Mouse (Mus musculus): ENCODE measurements around the gene Rcan3. TPM values are rescaled to one million over a fixed set of nuclear protein-coding genes. Genes with fewer than 3 reads are reported as not detected.
A peak's percentile ranks its signal among the peaks of the same experiment; 100 is the strongest.

The Rcan3 gene
- total and polyA plus RNA-seq, 3 experiments: 7.8 to 7.9 TPM; not detected in 1

- Histone ChIP-seq H3K9me3 (replicated peaks; ENCODE audit: insufficient read depth, low read length) (no peaks in the 10 kb centered on the region), H3K27me3 (ENCODE audit: control insufficient read depth in 1 of 2, insufficient read depth in 2 of 2, low read length in 2 of 2) (no peaks in the 10 kb centered on the region), H3K4me3 (ENCODE audit: control insufficient read depth in 1 of 2, insufficient read depth in 1 of 2, low read depth in 2 of 2, low read length in 2 of 2) (no peak overlapping the region), H3K4me1 (ENCODE audit: control insufficient read depth in 1 of 2, insufficient read depth in 2 of 2, low read length in 2 of 2) (peaks cover 5 to 30% of the 10 kb centered on the region in 2 experiments; a peak in 3 of 4 replicates), H3K36me3 (ENCODE audit: control insufficient read depth in 1 of 2, insufficient read depth in 2 of 2, low read length in 2 of 2) (peaks cover 0 to 26% of the 10 kb centered on the region in 2 experiments; a peak in 2 of 4 replicates), H3K9ac (ENCODE audit: control insufficient read depth, low read depth, low read length, poor library complexity, severe bottlenecking) (no peak overlapping the region), H3K27ac (ENCODE audit: control insufficient read depth, low read depth, low read length) (peak overlapping the region; percentile 30; the same call in 1 of the 2 replicates), H3K79me2 (ENCODE audit: control insufficient read depth, insufficient read depth, low read length, poor library complexity) (no peaks in the 10 kb centered on the region)
- DNase-seq (ENCODE audit: low read depth, low spot score): peak; percentile 94
- no peak for TF ChIP-seq MAX (IDR thresholded peaks at IDR 0.05; ENCODE audit: low read length)
- TF ChIP-seq CTCF (IDR thresholded peaks at IDR 0.05 in 2 of 3, conservative IDR thresholded peaks at IDR 0.05 in 1 of 3; ENCODE audit: control insufficient read depth in 1 of 3, insufficient read depth in 1 of 3, low read depth in 2 of 3, low read length in 3 of 3, poor library complexity in 1 of 3, severe bottlenecking in 1 of 3): no peak
- no peak for TF ChIP-seq TAL1 (IDR thresholded peaks at IDR 0.05; ENCODE audit: low read length)
- peak; percentile 41; the same call in 1 of the 2 replicates for TF ChIP-seq RCOR1 (IDR thresholded peaks at IDR 0.05; ENCODE audit: low read depth, low read length)
- no peak for TF ChIP-seq GABPA (IDR thresholded peaks at IDR 0.05; ENCODE audit: low read depth, low read length)
- TF ChIP-seq MAZ (IDR thresholded peaks at IDR 0.05; ENCODE audit: low read depth, low read length): 0 out of 2 replicates have a peak, but pooled peaks have one; percentile 35
- no peak for TF ChIP-seq SIN3A (IDR thresholded peaks at IDR 0.05; ENCODE audit: low read length)
- TF ChIP-seq ETS1 (IDR thresholded peaks at IDR 0.05; ENCODE audit: low read depth, low read length): peak; percentile 93
- no peak for TF ChIP-seq CHD1 (IDR thresholded peaks at IDR 0.05; ENCODE audit: low read depth, low read length)
- no peak for TF ChIP-seq HCFC1 (IDR thresholded peaks at IDR 0.05; ENCODE audit: low read depth, low read length)
- no peak for TF ChIP-seq UBTF (IDR thresholded peaks at IDR 0.05; ENCODE audit: borderline replicate concordance, insufficient read depth, low read depth, low read length)
- TF ChIP-seq NELFE (IDR thresholded peaks at IDR 0.05; ENCODE audit: low read depth, low read length): no peak
- 0 out of 2 replicates have a peak, but pooled peaks have one; percentile 22 for TF ChIP-seq MAFK (IDR thresholded peaks at IDR 0.05; ENCODE audit: borderline replicate concordance, low read depth, low read length)
- TF ChIP-seq USF1 (IDR thresholded peaks at IDR 0.05; ENCODE audit: low read depth, low read length): peak; percentile 78
- TF ChIP-seq BHLHE40 (IDR thresholded peaks at IDR 0.05; ENCODE audit: borderline replicate concordance, low read depth, low read length): peak; percentile 61; the same call in 1 of the 2 replicates
- TF ChIP-seq JUND (IDR thresholded peaks at IDR 0.05; ENCODE audit: low read depth, low read length): peak; percentile 61; the same call in 1 of the 2 replicates
- peak; percentile 48 to 69 for TF ChIP-seq EP300 (IDR thresholded peaks at IDR 0.05; ENCODE audit: low read depth in 1 of 2, low read length in 2 of 2)
These were observed 27.5 kb downstream of the Rcan3 start for GRCm38 (mm10) chr4:135406180-135406579.

- H3K9ac ChIP-seq (ENCODE audit: control insufficient read depth, low read depth, low read length, poor library complexity, severe bottlenecking): no peak overlapping the region
- peak; percentile 57 for DNase-seq (ENCODE audit: low read depth, low spot score)
These were observed 28.7 kb downstream of the Rcan3 start for GRCm38 (mm10) chr4:135404916-135405315.

More at GRCm38 (mm10) chr4:135404916-135405315, 28.7 kb downstream of the Rcan3 start:
- Histone ChIP-seq H3K27ac (ENCODE audit: control insufficient read depth, low read depth, low read length) (peak overlapping the region; percentile 15; the same call in 1 of the 2 replicates), H3K79me2 (ENCODE audit: control insufficient read depth, insufficient read depth, low read length, poor library complexity) (no peaks in the 10 kb centered on the region), H3K9me3 (replicated peaks; ENCODE audit: insufficient read depth, low read length) (no peaks in the 10 kb centered on the region), H3K27me3 (ENCODE audit: control insufficient read depth in 1 of 2, insufficient read depth in 2 of 2, low read length in 2 of 2) (no peaks in the 10 kb centered on the region), H3K4me1 (ENCODE audit: control insufficient read depth in 1 of 2, insufficient read depth in 2 of 2, low read length in 2 of 2) (peaks cover 5 to 30% of the 10 kb centered on the region in 2 experiments; a peak in 3 of 4 replicates), H3K4me3 (ENCODE audit: control insufficient read depth in 1 of 2, insufficient read depth in 1 of 2, low read depth in 2 of 2, low read length in 2 of 2) (no peak overlapping the region), H3K36me3 (ENCODE audit: control insufficient read depth in 1 of 2, insufficient read depth in 2 of 2, low read length in 2 of 2) (peaks cover 0 to 26% of the 10 kb centered on the region in 2 experiments; a peak in 2 of 4 replicates)
- no peak for TF ChIP-seq ZMIZ1 (IDR thresholded peaks at IDR 0.05; ENCODE audit: low read depth, low read length)
- TF ChIP-seq RAD21 (IDR thresholded peaks at IDR 0.05; ENCODE audit: low read depth, low read length): no peak
- TF ChIP-seq MAX (IDR thresholded peaks at IDR 0.05; ENCODE audit: low read length): no peak
- TF ChIP-seq NRF1 (IDR thresholded peaks at IDR 0.05; ENCODE audit: insufficient read depth, low read depth, low read length, poor library complexity, severe bottlenecking): no peak
- no peak for TF ChIP-seq RCOR1 (IDR thresholded peaks at IDR 0.05; ENCODE audit: low read depth, low read length)
- no peak for TF ChIP-seq POLR2AphosphoS5 (IDR thresholded peaks at IDR 0.05; ENCODE audit: borderline replicate concordance, low read depth, low read length)
- TF ChIP-seq ELF1 (IDR thresholded peaks at IDR 0.05; ENCODE audit: low read depth, low read length): no peak
- no peak for TF ChIP-seq CHD1 (IDR thresholded peaks at IDR 0.05; ENCODE audit: low read depth, low read length)
- no peak for TF ChIP-seq MEF2A (IDR thresholded peaks at IDR 0.05; ENCODE audit: extremely low read depth, insufficient replicate concordance, low read depth, low read length, poor library complexity, severe bottlenecking)
